Mouse (Mus musculus) cerebellum, postnatal 10 days (tissue): Measurements from ENCODE around the gene Slc44a2.
"Not testable (repeated sequence)": the region's sequence is repeated elsewhere in the genome, so short reads cannot be mapped to it uniquely, and the experiment has no call there.

Source experiments
- DNase-seq, 2 experiments: peaks; one replicate each; pipeline ENCODE4 v3.0.0; 2021; ENCODE audit warnings: mixed read lengths in 2 of 2

Gene Slc44a2

DNA sequence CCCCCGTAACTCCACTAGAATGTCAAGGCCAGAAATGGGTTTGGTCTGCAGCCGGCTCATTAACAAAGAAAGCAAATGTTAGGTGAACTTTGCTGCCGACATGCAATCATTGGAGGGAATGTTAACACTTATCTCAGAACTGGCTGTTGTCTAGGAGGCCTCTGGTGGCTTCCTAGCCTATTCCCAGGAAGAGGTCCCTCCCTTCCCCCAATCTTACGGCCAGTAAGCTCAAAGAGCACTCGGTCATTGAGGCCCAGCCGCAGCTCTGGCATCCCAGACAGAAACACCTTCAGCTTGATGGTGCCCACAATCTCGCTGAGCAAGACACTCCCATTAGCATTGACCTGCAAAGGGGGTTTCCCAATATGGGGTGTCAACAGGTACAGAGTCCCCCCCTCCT, 15.4 kb upstream of the Slc44a2 start:
- no peak for DNase-seq

- no peak for DNase-seq
These were observed 11.3 kb upstream of the Slc44a2 start for GRCm38 (mm10) chr9:21309150-21309741.

DNA sequence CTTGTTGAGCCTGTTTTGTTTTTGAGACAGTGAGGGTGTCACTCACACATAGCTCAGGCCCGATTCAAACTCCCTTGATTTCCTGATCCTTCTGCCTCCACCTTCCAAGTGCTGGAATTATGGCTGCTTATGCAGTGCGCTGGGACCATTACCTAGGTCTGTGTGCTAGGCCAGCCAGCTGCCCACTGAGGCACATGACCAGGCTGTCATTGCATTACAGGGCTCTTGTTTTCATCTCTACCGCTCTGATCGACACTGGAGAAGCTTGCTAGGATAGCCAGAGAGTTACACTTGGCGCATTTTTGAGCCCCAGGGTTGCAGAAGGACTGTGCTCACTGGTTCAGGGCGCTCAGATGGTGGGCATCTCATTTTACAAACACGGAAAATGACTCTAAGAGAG, 8.8 kb upstream of the Slc44a2 start:
- DNase-seq = no peak

DNA sequence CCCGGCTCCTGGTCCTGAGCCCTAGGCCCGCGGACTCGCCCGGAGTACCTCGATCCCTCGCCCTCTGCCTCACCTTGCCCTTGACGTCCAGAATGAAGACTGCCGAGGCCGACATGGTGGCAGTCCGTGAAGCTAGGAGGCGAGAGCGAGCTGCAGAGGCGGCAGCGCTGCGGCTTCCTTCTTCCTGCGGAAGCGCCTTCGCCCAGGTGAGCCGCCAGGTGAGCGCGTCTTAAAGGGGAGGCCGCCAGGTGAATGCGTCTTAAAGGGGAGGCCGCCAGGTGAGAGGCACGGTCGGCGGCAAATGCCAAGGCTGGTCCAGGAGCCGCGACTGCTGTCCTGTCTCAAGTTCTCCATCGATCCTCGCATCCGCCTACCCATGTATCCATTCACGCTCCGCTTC, 8.4 kb upstream of the Slc44a2 start, which contains the start of gene Ap1m2:
Gene Ap1m2 (minus strand): TSS at position 204 of the 400 bp plus-strand sequence.
- peak in 1 of 2 experiments; percentile 18 for DNase-seq

GRCm38 (mm10) chr9:21313394-21313793, 7.1 kb upstream of the Slc44a2 start:
- peak; percentile 95 to 96 for DNase-seq

DNA sequence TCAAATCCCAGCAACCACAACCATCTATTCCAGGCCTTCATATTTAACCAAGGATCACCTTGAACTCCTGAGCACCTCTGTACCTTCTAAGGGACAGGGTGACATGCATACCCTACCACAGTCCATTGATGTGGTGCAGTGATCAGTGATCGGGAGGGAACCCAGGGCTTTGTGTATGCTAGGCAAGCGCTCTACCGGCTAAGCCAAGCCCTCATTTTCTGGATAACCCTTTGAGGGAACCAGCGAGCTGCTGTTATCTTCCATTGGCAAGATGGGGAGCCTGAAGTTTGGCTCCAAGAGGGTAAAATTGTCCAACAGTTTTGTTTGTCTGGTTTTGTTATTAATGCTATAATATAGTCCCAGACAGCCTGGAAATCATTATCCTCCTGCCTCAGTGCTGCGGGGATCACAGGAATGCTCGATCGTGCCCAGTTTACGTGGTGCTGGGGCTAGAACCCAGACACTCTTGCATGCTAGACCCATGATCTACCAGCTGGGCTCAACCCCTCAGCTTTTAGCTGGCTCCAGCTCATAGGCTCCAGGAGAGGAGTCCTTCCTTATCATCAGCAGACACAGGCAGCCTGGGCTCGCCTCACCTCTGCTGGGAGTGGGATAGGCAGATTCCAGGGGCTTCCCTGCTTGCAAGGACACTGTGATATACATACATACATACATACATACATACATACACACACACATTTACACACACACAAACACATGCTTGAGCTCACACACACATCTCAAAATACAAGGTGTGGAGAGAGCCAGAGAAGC, 5.9 kb upstream of the Slc44a2 start:
- DNase-seq = no peak

DNA sequence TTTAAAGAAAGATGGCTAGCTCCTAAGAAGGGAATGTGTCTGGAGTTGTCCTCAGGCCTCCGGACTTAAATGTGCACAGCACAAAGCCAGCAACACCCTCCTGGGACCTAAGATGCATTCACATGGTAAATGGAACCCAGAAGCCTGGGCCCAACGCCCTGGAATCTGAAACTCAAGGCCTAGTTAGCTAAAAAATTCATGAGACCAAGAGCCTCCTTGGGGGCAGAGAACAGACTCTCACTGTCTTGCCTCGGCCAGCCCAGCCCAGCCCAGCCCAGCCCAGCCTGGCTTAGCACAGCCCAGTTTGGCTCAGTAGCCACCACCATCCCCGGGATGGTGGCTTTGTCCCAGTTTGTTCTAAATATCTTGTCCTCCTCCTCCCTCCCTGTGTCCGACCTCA, 5.1 kb upstream of the Slc44a2 start:
- no peak for DNase-seq

DNA sequence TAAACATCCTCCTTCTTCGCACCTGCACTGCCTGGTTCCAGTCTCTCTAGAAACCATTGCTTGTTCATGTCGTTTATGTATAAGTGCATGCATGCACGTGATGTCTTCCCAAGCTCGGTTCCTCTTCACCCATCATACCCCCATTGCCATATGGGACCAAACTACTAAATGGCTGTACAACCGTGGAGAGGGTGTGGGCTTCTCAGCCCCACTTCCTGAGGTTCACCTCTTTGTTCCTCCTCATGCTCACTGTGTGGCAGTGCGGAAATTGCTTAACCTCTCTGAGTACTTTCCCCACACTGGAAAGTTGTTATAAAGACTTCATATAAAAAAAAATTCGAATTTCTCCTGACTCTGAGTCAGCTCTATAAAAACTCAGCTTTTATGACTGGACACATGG, 3.8 kb upstream of the Slc44a2 start:
- no peak for DNase-seq

DNA sequence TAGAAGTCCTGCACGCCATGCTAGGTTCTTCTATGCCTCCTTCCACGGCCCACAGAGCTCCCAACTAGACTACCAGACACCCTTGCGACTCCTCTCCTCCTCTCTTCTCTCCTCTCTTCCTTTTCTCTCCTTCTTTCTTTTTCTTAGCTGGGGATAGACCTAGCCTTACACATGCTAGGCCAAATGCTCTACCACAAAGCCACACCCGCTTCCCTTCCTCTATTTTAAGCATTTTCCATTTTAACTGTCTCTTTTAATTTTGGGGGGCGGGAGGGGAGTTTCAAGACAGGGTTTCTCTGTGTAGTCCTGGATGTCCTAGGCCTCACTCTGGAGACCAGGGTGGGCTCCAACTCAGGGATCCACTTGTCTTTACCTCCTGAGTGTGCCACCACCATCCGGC, 1.7 kb upstream of the Slc44a2 start:
- no peak for DNase-seq

GRCm38 (mm10) chr9:21319503-21319902, 995 bp upstream of the Slc44a2 start:
- DNase-seq = no peak

GRCm38 (mm10) chr9:21320280-21320618, 249 bp upstream of the Slc44a2 start:
- DNase-seq = no peak

DNA sequence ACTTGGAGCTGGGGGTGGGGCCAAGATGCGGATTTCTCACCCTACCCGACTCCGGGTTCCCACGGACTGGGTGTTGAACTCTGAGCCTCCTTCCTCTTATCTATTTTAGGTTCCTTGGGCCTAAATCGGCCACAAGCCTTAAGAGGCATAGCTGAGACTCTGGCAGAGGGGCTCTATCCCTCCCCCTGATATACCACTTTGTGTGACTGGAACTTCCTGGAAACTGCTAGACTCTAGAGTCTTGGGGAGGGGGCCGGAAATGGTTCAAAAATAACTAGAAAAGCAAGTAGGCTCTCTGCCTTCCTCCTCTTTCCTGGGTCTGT, 976 bp downstream of the Slc44a2 start:
- DNase-seq = peak in 1 of 2 experiments; percentile 45

DNA sequence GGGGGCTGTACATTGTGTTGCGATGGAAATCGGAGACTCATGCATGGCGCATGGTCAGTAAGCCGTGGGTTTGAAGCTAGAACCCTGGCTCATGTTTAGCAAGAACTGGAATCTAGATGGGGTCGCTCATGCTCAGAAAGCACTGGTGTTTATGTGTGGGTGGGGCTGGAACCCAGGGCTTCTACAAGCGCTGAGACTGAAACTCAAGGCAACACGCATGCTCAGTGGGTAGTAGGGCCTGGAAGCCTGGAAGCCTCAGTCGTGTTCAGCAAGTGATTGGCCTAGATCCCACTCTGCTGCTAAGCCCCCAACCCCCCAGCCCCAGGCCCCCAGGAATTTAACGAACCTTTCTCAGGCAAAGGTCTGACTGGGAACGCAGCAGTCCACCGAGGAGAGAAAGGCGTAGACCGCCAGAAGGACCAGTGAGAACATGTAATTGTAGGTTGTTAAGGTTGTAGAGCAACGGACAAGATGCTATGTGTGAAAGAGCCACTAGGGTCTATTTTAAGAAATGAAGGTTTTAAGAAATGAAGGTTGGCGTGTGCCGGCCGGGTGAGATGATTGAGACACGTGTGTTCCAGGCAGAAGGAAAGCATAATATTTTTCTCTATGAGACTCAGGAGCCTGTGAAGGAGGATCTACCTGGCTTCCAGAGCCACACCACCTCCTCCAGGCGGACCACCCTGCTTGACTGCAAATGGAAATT, 1.9 kb downstream of the Slc44a2 start:
- no peak for DNase-seq

DNA sequence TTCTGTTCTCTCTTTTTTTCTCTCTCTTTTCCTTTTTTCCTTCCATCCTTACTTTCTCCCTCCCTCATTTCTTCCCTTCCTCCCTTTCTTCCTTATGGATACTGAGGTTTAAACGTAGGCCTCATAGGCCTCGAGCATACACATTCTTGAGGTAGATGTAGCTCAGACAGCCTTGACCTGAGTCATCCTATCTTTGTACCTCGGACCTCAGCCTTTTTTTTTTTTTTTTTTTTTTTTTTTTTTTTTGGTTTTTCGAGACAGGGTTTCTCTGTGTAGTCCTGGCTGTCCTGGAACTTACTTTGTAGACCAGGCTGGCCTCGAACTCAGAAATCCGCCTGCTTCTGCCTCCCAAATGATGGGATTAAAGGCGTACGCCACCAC, 2.4 kb downstream of the Slc44a2 start:
- not testable (repeated sequence) for DNase-seq

DNA sequence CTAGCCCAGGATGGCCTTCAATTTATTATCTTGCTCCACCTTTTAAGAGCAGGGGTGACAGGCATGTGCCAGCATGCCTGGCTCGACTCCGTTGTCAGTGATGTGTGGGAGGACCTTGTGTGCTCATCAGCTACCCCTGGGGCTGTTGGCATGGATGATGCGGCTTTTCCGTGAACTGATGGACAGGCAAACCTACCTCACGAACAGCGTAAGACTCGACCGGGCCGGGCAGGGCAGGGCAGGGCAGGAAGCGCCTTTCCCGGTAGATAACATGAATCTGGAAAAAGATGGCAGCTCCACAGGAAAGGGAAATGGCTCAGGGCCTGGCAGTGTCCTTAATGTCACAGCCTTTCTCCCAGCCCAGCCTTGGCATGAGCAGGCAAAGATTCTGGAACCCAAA, 3.8 kb downstream of the Slc44a2 start:
- DNase-seq = peak in 1 of 2 experiments; percentile 28

DNA sequence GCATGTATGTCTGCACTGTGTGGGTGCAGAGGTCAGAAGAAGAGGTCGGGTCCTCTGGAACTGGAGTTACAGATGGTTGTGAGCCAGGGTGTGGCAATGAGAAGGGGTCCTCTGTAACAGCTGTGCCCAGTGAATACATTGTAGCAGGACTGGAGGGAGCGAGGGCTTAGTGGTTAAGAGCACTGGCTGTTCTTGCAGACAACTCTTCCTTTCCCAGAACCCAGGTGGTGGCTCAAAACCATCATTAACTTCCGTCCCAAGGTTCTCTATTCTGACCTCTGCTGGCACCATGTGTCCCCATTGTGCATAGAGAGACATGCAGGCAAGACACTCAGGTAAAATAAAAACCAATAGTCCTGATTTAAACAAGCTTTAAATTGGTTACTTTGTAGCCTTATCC, 7.1 kb downstream of the Slc44a2 start:
- no peak for DNase-seq

DNA sequence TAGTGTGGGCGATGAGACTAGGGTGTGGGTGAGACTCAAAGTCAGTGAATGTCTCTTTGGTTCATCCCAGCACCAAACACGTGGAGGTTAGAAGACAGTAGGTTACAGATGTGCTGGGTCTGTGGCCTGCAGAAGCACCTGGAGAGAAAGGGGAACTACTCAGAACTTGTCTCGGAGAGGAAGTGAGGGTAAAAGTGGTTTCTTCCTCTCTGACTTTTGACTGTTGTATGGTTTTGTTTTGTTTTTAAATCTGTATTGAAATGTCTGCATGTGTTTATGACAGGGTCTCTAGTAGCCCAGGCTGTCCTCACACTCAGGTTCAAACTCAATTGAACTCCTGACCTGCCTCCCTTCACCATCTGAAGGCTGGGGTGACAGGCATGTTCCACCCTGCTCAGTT, 7.5 kb downstream of the Slc44a2 start:
- no peak for DNase-seq

DNA sequence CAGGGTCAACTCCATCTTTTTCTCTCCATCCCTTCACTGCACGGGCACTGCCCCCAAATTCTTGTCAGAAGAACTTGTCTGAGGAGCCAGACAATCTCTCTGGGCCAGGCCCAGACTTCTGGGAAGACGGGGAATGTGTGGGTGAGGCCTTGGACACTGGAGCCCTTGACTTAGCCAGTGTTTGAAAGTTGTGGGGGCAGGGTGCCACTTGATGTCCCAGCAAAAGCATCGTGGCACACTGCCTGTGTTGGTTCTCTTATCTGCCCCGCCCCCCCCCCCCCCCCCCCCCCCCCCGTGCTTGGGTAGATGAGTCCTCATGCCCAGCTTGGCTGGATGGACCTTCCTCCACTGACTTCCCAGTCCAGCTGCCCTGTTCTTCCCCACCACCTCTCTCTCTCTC, 8.5 kb downstream of the Slc44a2 start:
- DNase-seq = no peak

DNA sequence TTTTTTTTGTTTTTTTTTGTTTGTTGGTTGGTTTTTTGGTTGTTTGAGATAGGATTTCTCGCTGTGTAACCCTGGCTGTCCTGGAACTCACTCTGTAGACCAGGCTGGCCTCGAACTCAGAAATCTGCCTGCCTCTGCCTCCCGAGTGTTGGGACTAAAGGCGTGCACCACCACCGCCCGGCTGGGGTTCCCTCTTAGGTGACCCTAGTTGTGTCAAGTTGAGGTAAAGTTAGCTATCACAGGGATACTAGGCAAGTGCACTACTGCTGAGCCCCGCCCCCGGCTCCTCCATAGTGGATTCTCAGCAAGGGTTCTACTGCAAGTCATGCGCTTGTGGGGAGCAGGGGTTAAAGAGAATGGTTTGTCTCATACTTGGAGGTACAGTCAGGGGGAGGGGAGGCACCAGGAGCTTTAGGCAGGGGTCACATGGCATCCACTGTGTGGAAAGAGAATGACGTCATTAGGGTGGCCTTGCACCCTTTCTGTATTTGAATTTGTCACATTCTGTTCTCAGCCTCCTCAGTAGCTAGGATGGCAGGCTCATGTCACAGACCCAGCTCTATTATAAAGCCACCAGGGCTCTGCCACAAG, 9.3 kb downstream of the Slc44a2 start:
- DNase-seq = no peak

DNA sequence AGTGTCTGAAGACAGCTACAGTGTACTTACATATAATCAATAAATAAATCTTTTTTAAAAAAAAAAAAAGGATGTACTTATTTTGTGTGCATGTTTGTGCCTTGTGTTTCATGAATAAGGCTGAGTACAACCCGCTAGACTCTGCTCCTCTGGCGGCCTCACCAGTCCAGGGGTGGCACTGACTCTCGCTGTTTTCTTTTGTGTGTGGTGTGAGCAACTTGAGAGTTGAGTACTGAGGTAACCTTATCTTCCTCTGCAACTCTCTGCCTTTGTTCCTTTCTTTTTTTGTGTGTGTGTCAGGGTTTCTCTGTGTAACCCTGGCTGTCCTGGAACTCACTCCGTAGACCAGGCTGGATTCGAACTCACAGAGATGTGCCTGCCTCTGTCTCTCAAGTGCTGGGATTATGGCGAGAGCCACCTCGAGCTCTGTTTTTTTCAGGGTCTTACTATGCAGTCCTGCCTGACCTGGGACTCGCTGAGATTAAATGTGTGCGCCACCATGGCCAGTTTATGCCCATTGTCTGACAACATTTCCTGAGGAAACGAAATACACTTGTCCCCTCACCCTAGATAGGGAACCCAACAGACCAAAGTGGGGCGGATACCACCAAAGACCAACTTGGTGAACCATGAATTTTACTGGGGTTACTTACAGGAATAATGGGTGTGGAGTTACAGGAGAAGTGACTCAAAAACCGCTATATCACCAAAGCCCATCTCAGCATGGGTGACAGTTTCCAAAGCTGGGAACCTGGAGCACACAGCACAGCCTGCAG, 11.1 kb downstream of the Slc44a2 start:
- DNase-seq = no peak

DNA sequence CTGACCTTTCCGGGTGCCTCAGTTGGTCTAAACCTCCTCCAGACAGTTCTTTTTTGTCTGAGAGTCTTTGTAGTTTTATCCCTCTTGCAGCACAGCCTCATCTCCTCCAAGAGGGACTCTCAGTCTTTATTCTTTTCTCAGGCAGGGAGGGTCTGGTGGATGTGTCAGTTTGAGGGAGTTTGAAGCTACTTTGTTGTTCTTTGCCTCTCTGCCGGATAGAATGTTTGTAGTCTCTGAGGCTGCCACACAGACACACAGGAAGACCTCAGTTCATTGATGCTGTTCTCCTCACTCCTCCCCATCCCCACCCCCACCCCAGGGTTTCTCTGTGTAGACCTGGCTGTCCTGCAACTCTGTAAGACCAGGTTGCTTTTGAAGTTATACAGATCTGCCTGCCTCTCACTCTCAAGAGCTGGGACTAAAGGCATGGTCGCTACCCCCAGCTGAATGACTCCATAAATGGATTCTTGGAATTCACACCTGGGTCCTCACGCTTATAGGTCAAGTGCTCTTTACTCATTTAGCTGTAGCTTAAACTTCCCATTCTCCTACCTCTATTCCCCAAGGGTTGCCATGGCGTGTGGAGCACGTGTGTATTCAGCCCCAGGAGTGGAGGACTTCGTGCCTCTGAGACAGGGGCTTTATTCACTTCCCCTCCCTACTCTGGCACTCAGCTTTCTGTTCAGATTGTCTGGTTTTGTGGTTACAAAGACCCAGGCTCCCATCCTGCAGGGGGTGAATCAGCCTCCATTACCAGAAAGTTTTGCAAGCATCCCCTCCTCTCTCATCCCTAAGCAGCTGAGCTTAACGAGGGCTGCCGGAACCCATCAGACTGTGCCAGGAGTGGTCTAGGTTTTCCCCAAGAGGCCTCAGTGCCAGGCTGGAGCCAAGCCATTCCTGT, 11.9 kb downstream of the Slc44a2 start:
- no peak for DNase-seq

GRCm38 (mm10) chr9:21333523-21333922, 13.0 kb downstream of the Slc44a2 start:
- no peak for DNase-seq
